Mouse (Mus musculus): ENCODE measurements at regions not wholly inside any gene's neighbourhood (a gene's known extent, or its start where the extent isn't known, plus 50 kb on each side); places are given as distances from the start of the nearest gene placed in this dataset.

DNA sequence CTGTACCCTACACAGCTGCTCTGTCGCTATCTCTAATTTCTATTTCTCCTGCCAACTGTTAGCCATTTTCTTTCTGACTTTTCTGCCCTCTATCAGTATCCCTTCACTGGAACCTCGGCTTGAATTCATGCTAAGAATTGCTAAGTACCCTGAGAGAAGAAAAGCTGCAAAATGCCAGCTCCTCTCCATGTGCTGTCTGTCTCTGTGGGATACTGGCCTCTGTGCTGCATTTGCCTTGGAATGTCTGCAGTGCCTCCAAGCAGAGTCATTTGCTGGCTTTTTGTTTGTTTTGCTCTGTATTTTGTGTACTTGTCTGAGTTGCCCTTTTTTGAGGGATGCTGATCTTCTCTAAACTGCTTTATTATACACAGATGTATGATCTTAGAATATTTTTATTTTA is 215.5 kb downstream of the Akain1 start:
- Histone ChIP-seq H3K4me3 (replicated peaks; ENCODE audit: low read length) (no peak overlapping the region), H3K4me1 (replicated peaks; ENCODE audit: control insufficient read depth, insufficient read depth, low read length) (no peaks in the 10 kb centered on the region), H3K27ac (ENCODE audit: low read length) (no peak overlapping the region), H3K4me2 (ENCODE audit: low read length) (no peak overlapping the region), H3K36me3 (ENCODE audit: control insufficient read depth, insufficient read depth) (no peaks in the 10 kb centered on the region), H3K27me3 (replicated peaks; ENCODE audit: control insufficient read depth, insufficient read depth, low read length) (no peaks in the 10 kb centered on the region), H3K9ac (replicated peaks; ENCODE audit: low read depth, low read length) (no peak overlapping the region), H3K9me3 (ENCODE audit: control insufficient read depth, low read length) (peaks cover 4% of the 10 kb centered on the region; the same call in 1 of the 2 replicates)
- no peak for ATAC-seq
- WGBS, result 47% methylated on average over 2 of the region's 2 CpGs

GRCm38 (mm10) chr17:69672530-69672929 is 233.4 kb downstream of the Akain1 start:
- no peak overlapping the region for H3K4me2 ChIP-seq (ENCODE audit: low read length)
- H3K27me3 ChIP-seq (replicated peaks; ENCODE audit: control insufficient read depth, insufficient read depth, low read length), result no peaks in the 10 kb centered on the region
- H3K36me3 ChIP-seq (ENCODE audit: control insufficient read depth, insufficient read depth), result no peaks in the 10 kb centered on the region
- WGBS, result 63% methylated on average over 3 of the region's 3 CpGs
- H3K9ac ChIP-seq (replicated peaks; ENCODE audit: low read depth, low read length), result no peak overlapping the region
- no peak overlapping the region for H3K4me3 ChIP-seq (replicated peaks; ENCODE audit: low read length)
- H3K27ac ChIP-seq (ENCODE audit: low read length), result no peak overlapping the region
- no peaks in the 10 kb centered on the region for H3K4me1 ChIP-seq (replicated peaks; ENCODE audit: control insufficient read depth, insufficient read depth, low read length)
- peak; percentile 95 for ATAC-seq
- H3K9me3 ChIP-seq (ENCODE audit: control insufficient read depth, low read length), result no peaks in the 10 kb centered on the region

- Histone ChIP-seq H3K4me3 (replicated peaks; ENCODE audit: low read length) (no peak overlapping the region), H3K9me3 (ENCODE audit: control insufficient read depth, low read length) (no peaks in the 10 kb centered on the region), H3K27ac (ENCODE audit: low read length) (no peak overlapping the region), H3K27me3 (replicated peaks; ENCODE audit: control insufficient read depth, insufficient read depth, low read length) (no peaks in the 10 kb centered on the region), H3K9ac (replicated peaks; ENCODE audit: low read depth, low read length) (no peak overlapping the region), H3K4me2 (ENCODE audit: low read length) (no peak overlapping the region), H3K4me1 (replicated peaks; ENCODE audit: control insufficient read depth, insufficient read depth, low read length) (peaks cover 7% of the 10 kb centered on the region), H3K36me3 (ENCODE audit: control insufficient read depth, insufficient read depth) (no peaks in the 10 kb centered on the region)
- WGBS, result 74% methylated on average over 5 of the region's 5 CpGs
- ATAC-seq, result no peak
These were observed 244.0 kb downstream of the Akain1 start for GRCm38 (mm10) chr17:69683091-69683490.

GRCm38 (mm10) chr17:69685625-69686257 is 246.6 kb downstream of the Akain1 start:
- Histone ChIP-seq H3K4me1 (replicated peaks; ENCODE audit: control insufficient read depth, insufficient read depth, low read length) (peaks cover 7% of the 10 kb centered on the region), H3K9me3 (ENCODE audit: control insufficient read depth, low read length) (no peaks in the 10 kb centered on the region), H3K9ac (replicated peaks; ENCODE audit: low read depth, low read length) (no peak overlapping the region), H3K4me2 (ENCODE audit: low read length) (no peak overlapping the region), H3K27me3 (replicated peaks; ENCODE audit: control insufficient read depth, insufficient read depth, low read length) (no peaks in the 10 kb centered on the region), H3K36me3 (ENCODE audit: control insufficient read depth, insufficient read depth) (no peaks in the 10 kb centered on the region), H3K4me3 (replicated peaks; ENCODE audit: low read length) (no peak overlapping the region), H3K27ac (ENCODE audit: low read length) (no peak overlapping the region)
- ATAC-seq, result peak; percentile 77
- 7% methylated on average over 5 of the region's 5 CpGs for WGBS

GRCm38 (mm10) chr17:69686383-69686782 is 247.3 kb downstream of the Akain1 start:
- H3K4me1 ChIP-seq (replicated peaks; ENCODE audit: control insufficient read depth, insufficient read depth, low read length), result peaks cover 7% of the 10 kb centered on the region
- H3K9ac ChIP-seq (replicated peaks; ENCODE audit: low read depth, low read length), result no peak overlapping the region
- no peak overlapping the region for H3K27ac ChIP-seq (ENCODE audit: low read length)
- H3K4me2 ChIP-seq (ENCODE audit: low read length), result no peak overlapping the region
- whole genome bisulfite sequencing, result 9% methylated on average over 2 of the region's 2 CpGs
- H3K4me3 ChIP-seq (replicated peaks; ENCODE audit: low read length), result no peak overlapping the region
- no peaks in the 10 kb centered on the region for H3K27me3 ChIP-seq (replicated peaks; ENCODE audit: control insufficient read depth, insufficient read depth, low read length)
- no peaks in the 10 kb centered on the region for H3K36me3 ChIP-seq (ENCODE audit: control insufficient read depth, insufficient read depth)
- 0 out of 2 replicates have a peak, but pooled peaks have one; percentile 43 for ATAC-seq
- H3K9me3 ChIP-seq (ENCODE audit: control insufficient read depth, low read length), result no peaks in the 10 kb centered on the region

- no peak overlapping the region for H3K9ac ChIP-seq (replicated peaks; ENCODE audit: low read depth, low read length)
- H3K4me2 ChIP-seq (ENCODE audit: low read length), result no peak overlapping the region
- H3K9me3 ChIP-seq (ENCODE audit: control insufficient read depth, low read length), result no peaks in the 10 kb centered on the region
- H3K36me3 ChIP-seq (ENCODE audit: control insufficient read depth, insufficient read depth), result no peaks in the 10 kb centered on the region
- H3K27ac ChIP-seq (ENCODE audit: low read length), result no peak overlapping the region; the same call in 1 of the 2 replicates
- H3K4me1 ChIP-seq (replicated peaks; ENCODE audit: control insufficient read depth, insufficient read depth, low read length), result peaks cover 2% of the 10 kb centered on the region; the same call in 1 of the 2 replicates
- no peaks in the 10 kb centered on the region for H3K27me3 ChIP-seq (replicated peaks; ENCODE audit: control insufficient read depth, insufficient read depth, low read length)
- peak; percentile 87 for ATAC-seq
- no peak overlapping the region for H3K4me3 ChIP-seq (replicated peaks; ENCODE audit: low read length)
- 43% methylated on average over 3 of the region's 3 CpGs for WGBS
These were observed 256.2 kb downstream of the Akain1 start for GRCm38 (mm10) chr17:69695341-69695740.

DNA sequence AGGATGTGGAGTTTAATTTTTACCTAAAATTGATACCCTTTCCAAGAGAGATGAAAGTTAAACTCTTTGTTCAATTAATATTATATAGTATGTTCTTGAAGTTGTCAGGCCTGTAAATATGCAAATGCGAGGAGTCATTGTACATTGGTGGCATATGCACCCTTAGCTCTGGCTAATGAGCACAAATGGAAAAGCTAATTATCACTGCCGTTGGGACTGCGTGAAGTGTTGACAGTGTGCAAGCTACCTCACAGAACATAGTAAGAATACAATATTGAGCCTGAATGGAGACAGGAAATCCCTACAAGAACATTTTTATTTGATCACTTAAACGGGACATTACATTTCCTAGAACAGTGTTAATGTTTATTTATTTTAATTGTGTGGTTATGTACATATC is 241.5 kb upstream of the Dlgap1 start:
- ATAC-seq, result peak; percentile 90
- WGBS, result 41% methylated on average over 4 of the region's 4 CpGs

GRCm38 (mm10) chr17:69732981-69733380 is 235.9 kb upstream of the Dlgap1 start:
- no peak overlapping the region for H3K27ac ChIP-seq (ENCODE audit: low read length)
- 92% methylated on average over 11 of the region's 11 CpGs for WGBS
- no peaks in the 10 kb centered on the region for H3K27me3 ChIP-seq (replicated peaks; ENCODE audit: control insufficient read depth, insufficient read depth, low read length)
- H3K9me3 ChIP-seq (ENCODE audit: control insufficient read depth, low read length), result no peaks in the 10 kb centered on the region
- no peak overlapping the region for H3K9ac ChIP-seq (replicated peaks; ENCODE audit: low read depth, low read length)
- H3K4me2 ChIP-seq (ENCODE audit: low read length), result no peak overlapping the region
- no peaks in the 10 kb centered on the region for H3K4me1 ChIP-seq (replicated peaks; ENCODE audit: control insufficient read depth, insufficient read depth, low read length)
- H3K4me3 ChIP-seq (replicated peaks; ENCODE audit: low read length), result no peak overlapping the region
- no peaks in the 10 kb centered on the region for H3K36me3 ChIP-seq (ENCODE audit: control insufficient read depth, insufficient read depth)
- 0 out of 2 replicates have a peak, but pooled peaks have one; percentile 34 for ATAC-seq

More for the DNA sequence above, 241.5 kb upstream of the Dlgap1 start:
- H3K4me1 ChIP-seq (replicated peaks; ENCODE audit: control insufficient read depth, insufficient read depth, low read length), result no peaks in the 10 kb centered on the region
- H3K27me3 ChIP-seq (replicated peaks; ENCODE audit: control insufficient read depth, insufficient read depth, low read length), result no peaks in the 10 kb centered on the region
- H3K4me2 ChIP-seq (ENCODE audit: low read length), result no peak overlapping the region
- H3K4me3 ChIP-seq (replicated peaks; ENCODE audit: low read length), result no peak overlapping the region
- no peaks in the 10 kb centered on the region for H3K36me3 ChIP-seq (ENCODE audit: control insufficient read depth, insufficient read depth)
- H3K9me3 ChIP-seq (ENCODE audit: control insufficient read depth, low read length), result no peaks in the 10 kb centered on the region
- no peak overlapping the region for H3K27ac ChIP-seq (ENCODE audit: low read length)
- no peak overlapping the region for H3K9ac ChIP-seq (replicated peaks; ENCODE audit: low read depth, low read length)

GRCm38 (mm10) chr17:69736379-69737096 is 232.3 kb upstream of the Dlgap1 start:
- WGBS, result 47% methylated on average over 4 of the region's 4 CpGs
- Histone ChIP-seq H3K9me3 (ENCODE audit: control insufficient read depth, low read length) (no peaks in the 10 kb centered on the region; the same call in 1 of the 2 replicates), H3K9ac (replicated peaks; ENCODE audit: low read depth, low read length) (no peak overlapping the region), H3K4me3 (replicated peaks; ENCODE audit: low read length) (no peak overlapping the region), H3K27me3 (replicated peaks; ENCODE audit: control insufficient read depth, insufficient read depth, low read length) (no peaks in the 10 kb centered on the region), H3K36me3 (ENCODE audit: control insufficient read depth, insufficient read depth) (no peaks in the 10 kb centered on the region), H3K4me1 (replicated peaks; ENCODE audit: control insufficient read depth, insufficient read depth, low read length) (no peaks in the 10 kb centered on the region), H3K27ac (ENCODE audit: low read length) (peak overlapping the region; percentile 37; the same call in 1 of the 2 replicates), H3K4me2 (ENCODE audit: low read length) (no peak overlapping the region)
- ATAC-seq, result peak; percentile 88
